Mouse (Mus musculus) embryonic fibroblast, embryonic 13.5 days (primary cell): ENCODE results near the gene Slc35a3. TPM values are rescaled to one million over a fixed set of nuclear protein-coding genes. Genes with fewer than 3 reads are reported as not detected.
"Not testable (repeated sequence)": the region's sequence is repeated elsewhere in the genome, so short reads cannot be mapped to it uniquely, and the experiment has no call there.

Source experiments
- H3K27ac ChIP-seq: 2 replicates; pipeline ENCODE4 v1.5.1; 2012; ENCODE audit warnings: low read length, control low read depth, inconsistent platforms; ENCODE audit not compliant: insufficient read depth
- H3K4me1 ChIP-seq: 2 replicates; pipeline ENCODE4 v1.6.1; 2011; ENCODE audit warnings: low read length; ENCODE audit not compliant: control insufficient read depth, insufficient read depth
- H3K4me3 ChIP-seq: 2 replicates; pipeline ENCODE4 v1.5.1; 2011; ENCODE audit warnings: mild to moderate bottlenecking, control low read depth, low read length; ENCODE audit not compliant: insufficient read depth
- CTCF ChIP-seq: IDR thresholded peaks from 2 replicates; pipeline ENCODE4 v1.5.1; 2011; ENCODE audit warnings: mild to moderate bottlenecking, control low read depth, low read length, moderate library complexity, borderline replicate concordance; ENCODE audit not compliant: insufficient read depth
- POLR2A ChIP-seq: IDR thresholded peaks from 2 replicates; pipeline ENCODE4 v1.6.1; 2011; ENCODE audit warnings: low read depth, mild to moderate bottlenecking, control low read depth, low read length, moderate library complexity
- polyA plus RNA-seq: library from polyadenylated mRNA; stranded (reverse); fragments of >200 nt; gene quantifications from 2 replicates; pipeline ENCODE4 v1.2.4, GENCODE M21; 2011; ENCODE audit warnings: low read depth; ENCODE audit not compliant: missing spikeins, insufficient read length

The Slc35a3 gene
- 18.7 and 23.7 TPM in 2 replicates for polyA plus RNA-seq

- no peak for TF ChIP-seq CTCF
- no peak for TF ChIP-seq POLR2A
- H3K4me1 ChIP-seq: peaks cover 3% of the 10 kb centered on the region; the same call in 1 of the 2 replicates
- peak within 1 kb of the TSS; percentile 96 for H3K4me3 ChIP-seq
- peak within 1 kb of the TSS; percentile 41; the same call in 1 of the 2 replicates for H3K27ac ChIP-seq
Observed at GRCm38 (mm10) chr3:116712436-116712881, at the start of gene Slc35a3. Gene Slc35a3 (minus strand): TSS chr3:116712831.

GRCm38 (mm10) chr3:116752818-116753217, 40.2 kb upstream of the Slc35a3 start:
- Histone ChIP-seq H3K4me1 (no peaks in the 10 kb centered on the region), H3K4me3 (no peak overlapping the region), H3K27ac (no peak overlapping the region)
- no peak for TF ChIP-seq CTCF
- no peak for TF ChIP-seq POLR2A

DNA sequence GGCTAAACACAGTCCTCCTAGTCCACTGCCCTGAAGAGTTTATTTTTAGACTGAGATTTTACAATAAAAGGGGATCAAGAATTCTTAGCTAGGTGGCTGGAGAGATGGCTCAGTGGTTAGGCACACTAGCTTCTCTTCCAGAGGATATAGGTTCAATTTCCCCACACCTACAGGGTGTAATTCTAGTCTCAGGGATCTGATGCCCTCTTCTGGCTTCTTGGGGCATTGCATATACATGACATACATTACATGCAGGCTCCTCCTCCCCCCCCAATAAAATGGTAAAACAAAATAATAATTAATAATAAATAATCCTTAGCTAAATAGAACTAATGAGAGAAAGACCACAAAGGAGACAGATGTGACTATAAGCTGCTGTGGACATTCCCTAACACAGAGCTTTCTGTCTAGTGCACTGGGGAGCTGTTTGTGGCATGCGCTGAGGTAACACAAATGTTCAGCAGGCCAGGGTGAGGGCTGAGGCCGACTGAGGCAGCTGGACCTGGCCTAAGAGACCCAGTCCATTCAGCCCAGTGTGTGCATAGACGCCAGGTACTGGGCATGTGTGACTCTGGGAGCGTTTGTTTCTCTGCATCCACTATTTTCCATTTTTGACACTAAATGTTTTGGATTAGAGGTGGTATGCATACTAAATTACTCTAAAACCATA, 38.7 kb upstream of the Slc35a3 start:
- TF ChIP-seq POLR2A: no peak
- no peak for TF ChIP-seq CTCF
- H3K4me3 ChIP-seq: no peak overlapping the region

DNA sequence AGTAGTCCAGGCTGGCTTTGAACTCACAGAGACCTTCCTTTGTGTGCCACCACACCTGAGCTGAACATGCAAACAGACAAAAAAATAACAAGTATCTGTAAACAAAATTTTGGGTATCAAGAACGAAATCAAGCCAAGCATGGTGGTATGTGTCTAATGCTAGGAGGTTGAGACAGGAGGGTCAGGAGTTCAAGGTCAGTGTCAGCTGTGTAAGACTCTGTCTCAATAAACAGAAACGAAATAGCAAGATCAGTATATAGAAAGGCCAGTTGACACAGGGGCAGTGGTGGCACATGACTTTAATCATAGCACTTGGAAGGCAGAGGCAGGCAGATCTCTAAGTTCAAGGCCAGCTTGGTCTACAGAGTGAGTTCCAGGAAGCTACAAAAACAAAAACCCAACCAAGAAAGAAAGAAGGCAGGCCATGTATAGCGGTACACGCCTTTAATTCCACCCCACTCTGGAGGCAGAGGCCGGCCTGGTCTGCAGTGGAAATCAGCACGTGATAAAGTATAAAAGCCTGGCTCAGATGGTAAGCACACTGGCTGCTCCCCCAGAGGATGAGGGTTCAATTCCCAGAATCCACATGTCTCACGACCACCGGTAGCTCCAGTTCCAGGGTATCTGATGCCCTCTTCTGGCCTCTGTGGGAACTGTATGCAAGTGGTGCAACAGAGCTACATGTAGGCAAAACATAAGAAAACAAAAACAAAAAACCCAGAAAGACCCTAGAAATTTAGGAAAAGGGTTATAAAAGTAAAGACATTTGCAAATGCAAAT, 36.0 kb upstream of the Slc35a3 start:
- no peak for TF ChIP-seq POLR2A
- TF ChIP-seq CTCF: peak; percentile 35; the same call in 1 of the 2 replicates
- H3K4me3 ChIP-seq: no peak overlapping the region
- no peaks in the 10 kb centered on the region for H3K4me1 ChIP-seq
- H3K27ac ChIP-seq: no peak overlapping the region

More for the DNA sequence above, 38.7 kb upstream of the Slc35a3 start:
- no peaks in the 10 kb centered on the region for H3K4me1 ChIP-seq
- no peak overlapping the region for H3K27ac ChIP-seq

DNA sequence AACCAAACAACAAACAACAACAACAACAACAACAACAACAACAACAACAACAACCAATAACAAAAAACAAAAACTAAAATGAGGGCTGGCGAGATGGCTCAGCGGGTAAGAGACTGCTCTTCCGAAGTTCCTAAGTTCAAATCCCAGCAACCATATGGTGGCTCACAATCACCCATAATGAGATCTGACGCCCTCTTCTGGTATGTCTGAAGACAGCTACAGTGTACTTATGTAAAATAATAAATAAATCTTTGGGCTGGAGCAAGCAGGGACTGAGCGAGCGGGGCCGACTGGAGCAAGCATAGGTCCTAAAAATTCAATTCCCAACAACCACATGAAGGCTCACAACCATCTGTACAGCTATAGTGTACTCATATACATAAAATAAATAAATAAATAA, 35.0 kb upstream of the Slc35a3 start:
- not testable (repeated sequence) for H3K27ac ChIP-seq, H3K4me1 ChIP-seq, H3K4me3 ChIP-seq

GRCm38 (mm10) chr3:116740963-116741362, 28.3 kb upstream of the Slc35a3 start:
- Histone ChIP-seq H3K4me3 (no peak overlapping the region), H3K4me1 (no peaks in the 10 kb centered on the region), H3K27ac (no peak overlapping the region)
- TF ChIP-seq CTCF (no peak), POLR2A (no peak)

- Histone ChIP-seq H3K4me1 (no peaks in the 10 kb centered on the region), H3K4me3 (no peak overlapping the region), H3K27ac (no peak overlapping the region)
- no peak for TF ChIP-seq POLR2A
- no peak for TF ChIP-seq CTCF
Observed at GRCm38 (mm10) chr3:116740106-116740505, 27.5 kb upstream of the Slc35a3 start.

DNA sequence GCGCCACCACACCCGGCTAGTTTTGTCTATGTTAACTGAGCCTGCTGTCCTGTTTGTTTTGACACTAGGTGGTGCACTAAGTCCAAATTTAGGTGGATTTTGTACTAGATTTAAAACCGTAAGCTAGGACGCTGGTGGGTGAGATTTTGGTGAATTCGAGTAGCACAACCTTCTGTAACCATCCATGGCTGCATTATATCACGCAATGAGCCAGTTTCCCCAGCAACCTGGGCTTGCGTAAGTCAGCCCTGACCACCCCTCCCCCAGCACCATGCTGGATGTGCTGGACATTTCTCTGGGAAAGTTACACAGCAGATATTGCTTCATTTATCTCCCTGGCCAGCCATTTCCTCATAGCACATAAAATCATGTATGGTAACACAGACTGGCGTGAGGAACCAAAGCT, 24.7 kb upstream of the Slc35a3 start:
- TF ChIP-seq CTCF: no peak
- no peak for TF ChIP-seq POLR2A
- H3K4me3 ChIP-seq: no peak overlapping the region
- no peaks in the 10 kb centered on the region for H3K4me1 ChIP-seq
- H3K27ac ChIP-seq: no peak overlapping the region

DNA sequence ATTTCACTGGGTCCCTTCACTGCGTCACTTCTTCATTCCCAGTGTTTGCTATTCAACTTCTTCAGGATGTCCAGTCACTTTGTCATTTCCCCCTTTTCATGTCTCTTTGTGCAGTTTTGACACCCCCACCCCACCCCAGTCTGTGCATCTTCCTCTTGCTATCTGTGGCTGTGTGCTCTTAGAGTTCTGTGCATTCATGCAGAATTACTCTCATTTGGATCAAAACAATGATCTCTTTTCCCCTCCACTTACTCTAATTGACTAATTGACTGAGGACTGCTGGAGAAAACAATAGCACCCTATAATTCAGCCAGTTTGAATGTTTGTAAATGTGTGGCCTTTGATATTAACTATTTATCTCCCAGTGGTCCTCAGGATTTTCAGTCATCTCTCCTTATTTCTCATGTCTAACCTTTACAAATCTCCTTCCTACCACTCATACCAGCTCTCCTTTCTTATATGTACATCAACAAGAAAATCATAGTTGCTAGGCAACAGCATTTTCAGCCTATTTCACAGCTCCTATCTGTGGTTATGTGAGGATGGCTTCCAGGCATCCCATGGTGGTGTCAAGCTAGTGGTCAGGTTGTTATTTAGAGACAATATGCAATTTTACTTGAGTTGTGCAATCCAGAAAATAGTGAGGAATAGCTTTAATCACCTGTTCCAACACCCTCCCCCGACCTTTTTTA, 17.0 kb upstream of the Slc35a3 start:
- no peak overlapping the region for H3K27ac ChIP-seq
- no peak for TF ChIP-seq POLR2A
- no peak for TF ChIP-seq CTCF

More for the DNA sequence above, 17.0 kb upstream of the Slc35a3 start:
- Histone ChIP-seq H3K4me1 (no peaks in the 10 kb centered on the region), H3K4me3 (no peak overlapping the region)
